Mouse (Mus musculus): Measurements from ENCODE around the gene Rasgrf1.

The Rasgrf1 gene

DNA sequence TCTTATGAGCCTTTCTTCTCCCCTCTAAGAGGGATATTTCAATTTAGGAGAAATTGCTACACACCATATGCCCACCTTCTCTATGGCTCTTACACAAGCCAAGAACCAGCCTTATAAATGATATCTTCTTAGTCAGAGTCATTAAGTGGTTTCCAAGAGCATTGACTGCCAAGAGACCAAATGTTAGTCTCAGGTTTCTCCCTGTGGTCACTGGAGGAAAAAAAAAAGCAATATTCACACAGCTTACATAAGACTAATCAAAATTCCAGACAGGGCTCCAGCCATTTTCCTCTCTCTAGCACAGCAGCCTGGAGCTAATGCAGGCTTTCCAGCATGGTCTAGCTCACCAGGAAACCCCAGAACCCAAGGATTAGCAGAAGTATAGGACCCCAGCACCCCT lies 3.1 kb upstream of the Rasgrf1 start:
- intact Hi-C loops (cut with DNase I), result no loop called here

DNA sequence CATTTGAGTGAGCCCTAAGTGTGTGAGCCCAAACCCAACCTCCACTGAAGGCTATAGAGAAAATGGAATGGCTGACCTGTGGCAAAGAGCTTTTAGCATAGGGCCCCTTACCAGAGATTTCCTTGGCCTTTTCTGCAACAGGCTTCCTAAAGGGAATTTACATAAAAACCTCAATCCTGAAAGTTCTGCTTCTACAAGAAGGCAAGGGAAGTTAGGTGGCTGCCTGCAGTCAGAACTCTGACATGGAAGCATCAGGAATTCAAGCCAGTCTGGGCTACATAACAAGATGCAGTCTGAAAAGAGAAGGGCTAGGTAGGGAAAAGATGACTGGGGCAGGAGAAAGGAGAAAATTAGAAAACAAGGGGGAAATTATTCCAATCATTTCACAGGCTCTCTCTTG lies 1.8 kb upstream of the Rasgrf1 start:
- intact Hi-C loops (cut with DNase I), result no loop called here

DNA sequence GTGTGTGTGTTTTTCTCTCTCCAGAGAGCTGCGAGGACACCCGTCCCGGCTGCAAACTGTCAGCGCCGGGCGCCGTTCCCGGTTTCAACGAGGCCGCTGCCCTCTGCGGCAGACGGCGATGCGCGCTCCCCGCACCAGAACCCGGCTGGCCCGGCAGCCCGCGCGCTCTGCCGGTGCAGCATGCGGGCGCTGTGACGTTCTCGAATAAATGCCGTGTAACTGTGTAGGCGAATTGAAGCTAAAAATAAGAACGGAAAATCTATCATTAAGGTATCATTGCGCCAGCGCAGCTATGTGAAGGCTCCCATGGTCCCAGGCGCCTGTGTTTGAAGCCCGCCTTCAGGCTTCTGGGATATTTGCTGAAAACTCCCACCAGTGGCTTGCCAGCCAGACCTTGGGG lies 1.1 kb upstream of the Rasgrf1 start:
- intact Hi-C loops (cut with DNase I), result no loop called here

DNA sequence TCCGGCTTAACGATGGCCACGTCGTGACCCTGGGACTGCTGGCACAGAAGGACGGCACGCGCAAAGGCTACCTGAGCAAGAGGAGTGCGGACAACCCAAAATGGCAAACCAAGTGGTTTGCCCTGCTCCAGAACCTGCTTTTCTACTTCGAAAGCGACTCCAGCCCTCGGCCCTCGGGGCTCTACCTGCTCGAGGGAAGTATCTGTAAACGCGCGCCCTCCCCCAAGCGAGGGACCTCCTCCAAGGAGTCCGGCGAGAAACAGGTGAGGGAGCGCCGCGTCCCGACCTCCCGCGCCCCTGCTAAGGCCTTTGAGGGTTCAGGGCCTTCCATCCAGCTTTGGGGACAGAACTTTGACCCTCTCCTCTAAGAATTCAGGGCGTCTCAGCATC lies 298 bp downstream of the Rasgrf1 start:
- intact Hi-C loops (cut with DNase I), result no loop called here

DNA sequence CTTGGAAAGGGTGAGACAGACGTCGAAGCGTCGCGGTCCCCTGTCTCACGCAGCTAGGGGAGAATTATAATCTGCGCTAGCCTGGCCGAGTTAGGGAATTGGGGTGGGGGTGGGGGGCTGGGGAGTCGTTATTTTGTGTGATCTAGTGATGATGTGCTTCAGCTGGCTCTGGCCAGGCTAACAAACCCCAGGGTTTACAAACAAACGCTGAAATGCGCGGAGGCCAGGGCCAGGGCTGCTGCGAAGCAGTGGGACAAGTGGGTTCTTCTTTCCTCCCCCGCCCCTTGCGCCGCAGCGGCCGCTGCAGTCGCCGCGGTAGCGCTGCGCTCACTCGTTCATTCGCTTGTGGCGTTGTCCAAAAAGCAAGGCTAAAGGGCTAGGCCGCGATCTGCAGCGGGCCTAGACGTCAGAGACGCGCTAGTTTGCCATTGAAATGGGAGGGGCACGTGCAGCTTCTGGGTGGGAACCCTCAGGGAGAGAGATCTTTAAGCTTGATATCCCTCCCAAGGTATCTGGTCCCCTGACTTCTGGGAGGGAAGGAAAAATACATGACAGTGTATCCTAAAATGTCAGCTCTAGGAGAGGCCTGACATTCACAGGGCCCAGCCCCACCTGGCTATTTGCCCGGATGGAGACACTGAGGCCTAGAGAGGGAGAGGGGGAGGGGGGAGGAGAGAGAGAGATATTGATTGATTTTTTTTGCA lies 1.2 kb downstream of the Rasgrf1 start:
- intact Hi-C loops (cut with DNase I), result no loop called here

DNA sequence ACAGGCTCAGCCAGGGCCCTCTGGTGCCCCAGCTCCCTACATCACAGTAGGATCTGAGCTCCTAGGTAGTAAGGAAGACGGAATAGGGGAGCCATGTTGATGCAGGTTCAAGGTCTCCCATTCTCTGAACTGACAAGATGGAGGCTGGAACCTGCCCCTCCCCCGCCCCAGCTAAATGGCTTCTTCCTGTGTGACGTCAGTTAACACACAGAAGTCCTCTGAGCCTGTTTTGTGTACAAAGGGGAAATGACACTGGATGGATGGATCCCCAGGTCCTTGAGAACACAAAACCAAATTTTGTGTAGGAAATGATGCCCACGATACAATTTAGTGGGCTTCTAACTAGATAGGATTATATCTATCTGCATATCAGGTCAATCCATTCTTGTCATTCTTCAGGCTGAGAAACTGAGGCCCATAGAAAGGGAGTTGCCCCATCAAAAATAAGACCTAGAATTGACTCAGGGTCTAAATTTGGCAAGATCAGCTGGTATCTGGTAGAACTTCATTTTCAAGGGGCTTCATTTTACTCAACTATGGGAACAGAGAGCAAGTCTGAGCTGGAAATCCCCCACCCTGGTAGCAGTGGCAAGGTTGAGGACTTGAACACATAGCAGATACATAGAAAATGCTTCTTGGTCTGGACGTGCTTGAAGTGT lies 2.3 kb downstream of the Rasgrf1 start:
- intact Hi-C loops (cut with DNase I), result no loop called here

DNA sequence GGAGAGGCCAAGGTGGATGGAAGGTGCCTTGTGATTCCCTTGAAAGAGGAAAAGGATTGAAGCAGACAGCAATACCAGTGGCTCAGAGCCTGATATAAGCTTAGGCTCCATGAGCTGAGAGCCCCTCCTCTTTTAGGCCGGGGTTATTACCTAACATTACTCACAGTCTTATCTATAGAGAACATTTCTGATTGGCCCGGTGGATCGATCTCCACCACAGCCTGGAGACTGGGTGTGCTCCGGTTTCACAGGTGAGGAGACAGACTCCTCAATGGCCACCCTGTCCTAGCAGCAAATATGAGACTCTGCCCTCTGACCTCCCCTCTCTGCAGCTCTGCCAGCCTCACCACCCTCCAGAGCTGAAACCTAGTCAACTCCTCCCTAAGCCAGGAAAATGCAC lies 3.4 kb downstream of the Rasgrf1 start:
- intact Hi-C loops (cut with DNase I), result no loop called here

DNA sequence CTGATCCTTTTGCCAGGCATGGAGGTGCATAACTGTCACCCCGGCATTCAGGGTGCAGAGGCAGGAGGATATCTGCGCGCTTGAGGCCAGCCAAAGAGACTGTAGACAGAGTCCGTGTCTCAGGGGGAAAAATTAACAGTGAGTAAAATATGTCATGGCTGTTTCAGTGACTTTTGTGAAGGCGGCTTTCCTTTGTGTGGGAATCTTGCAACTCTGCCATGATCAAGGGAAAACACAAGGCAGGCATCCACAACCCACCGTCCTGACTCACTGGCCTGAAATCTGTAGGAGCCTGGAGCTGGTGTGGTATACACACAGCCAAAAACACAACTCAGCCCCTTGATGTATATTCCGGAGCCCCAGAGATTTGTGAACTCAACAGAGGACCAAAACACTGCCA lies 6.8 kb downstream of the Rasgrf1 start:
- intact Hi-C loops (cut with DNase I), result loop anchor here (5.0 kb wide), 1 partner anchor 89 kb away; no protein-coding TSS in a partner anchor

DNA sequence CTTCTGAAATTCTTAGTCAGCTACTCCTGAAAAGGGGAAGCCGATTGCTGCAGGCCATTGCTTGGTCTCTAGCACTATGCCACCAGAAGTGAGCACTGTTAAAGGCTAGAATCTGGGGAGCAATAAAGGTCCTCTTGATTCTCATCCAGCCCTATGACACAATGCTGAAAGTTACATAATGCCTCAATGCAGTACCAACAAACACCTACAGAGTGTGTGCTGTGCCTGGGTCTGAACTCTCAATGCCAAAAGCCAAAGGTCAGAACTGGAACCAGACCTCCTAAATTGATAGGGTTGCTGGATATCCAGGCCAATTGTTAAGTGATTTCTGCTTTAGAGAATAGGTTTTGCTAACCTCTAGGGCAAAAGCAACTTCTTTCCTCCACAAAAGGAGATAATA lies 7.7 kb downstream of the Rasgrf1 start:
- intact Hi-C loops (cut with DNase I), result loop anchor here (5.0 kb wide), 1 partner anchor 90 kb away; no protein-coding TSS in a partner anchor

DNA sequence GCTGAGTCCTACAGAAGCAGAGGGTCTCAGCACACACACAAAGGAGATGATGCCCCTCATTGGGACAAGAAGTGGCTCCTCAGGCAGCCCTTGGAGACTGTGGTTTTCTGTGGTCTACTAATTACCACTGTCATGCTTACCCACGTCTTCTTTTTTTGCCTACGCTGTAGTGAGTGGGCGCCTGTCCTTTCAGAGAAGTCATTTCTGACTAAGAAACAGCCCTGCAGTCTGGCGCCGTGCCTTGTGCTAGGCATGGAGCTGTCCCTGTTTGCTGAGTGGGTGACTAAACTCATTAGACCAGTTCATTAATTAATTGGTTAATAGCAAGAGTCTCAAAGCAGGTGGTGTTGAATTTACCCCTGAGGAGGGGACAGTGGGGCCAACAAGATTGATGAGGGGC lies 9.1 kb downstream of the Rasgrf1 start:
- intact Hi-C loops (cut with DNase I), result loop anchor here (5.0 kb wide), 1 partner anchor 92 kb away; no protein-coding TSS in a partner anchor

DNA sequence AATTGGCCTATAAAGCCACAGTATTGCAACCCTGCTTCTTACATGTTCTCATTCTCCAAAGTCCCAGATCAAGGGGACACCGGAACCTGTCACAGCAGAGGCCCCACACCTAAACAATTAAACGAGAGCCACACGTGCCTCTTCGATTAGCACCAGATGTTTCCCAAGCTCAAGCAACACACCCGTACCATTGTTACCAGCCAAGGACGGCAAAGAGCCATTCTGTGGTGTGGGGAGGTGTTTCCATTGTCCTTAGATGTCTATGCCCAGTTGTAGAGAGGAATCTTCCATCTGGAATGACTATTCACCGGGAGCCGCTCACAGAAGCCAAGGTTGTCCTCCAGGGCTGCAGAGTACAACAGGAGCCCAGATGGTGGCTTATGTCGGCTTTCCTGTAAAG lies 11.4 kb downstream of the Rasgrf1 start:
- intact Hi-C loops (cut with DNase I), result no loop called here

DNA sequence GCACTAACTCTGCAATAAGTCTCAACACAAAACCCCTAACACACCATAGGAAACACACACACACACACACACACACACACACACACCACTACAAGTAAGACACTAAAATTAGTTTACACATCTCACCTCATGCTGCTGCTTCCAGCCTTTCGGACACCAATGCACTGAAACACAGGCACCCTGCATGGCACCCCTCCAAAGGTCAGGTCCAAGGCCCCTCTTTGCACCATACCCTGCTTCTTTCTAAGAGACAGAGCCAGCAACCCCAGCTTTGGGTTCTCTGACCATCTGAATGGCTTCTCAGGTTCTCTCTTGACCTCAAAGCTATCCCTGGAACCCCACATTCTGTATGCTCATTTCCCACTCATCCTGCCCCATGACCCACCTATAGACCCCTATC lies 13.0 kb downstream of the Rasgrf1 start:
- intact Hi-C loops (cut with DNase I), result no loop called here

DNA sequence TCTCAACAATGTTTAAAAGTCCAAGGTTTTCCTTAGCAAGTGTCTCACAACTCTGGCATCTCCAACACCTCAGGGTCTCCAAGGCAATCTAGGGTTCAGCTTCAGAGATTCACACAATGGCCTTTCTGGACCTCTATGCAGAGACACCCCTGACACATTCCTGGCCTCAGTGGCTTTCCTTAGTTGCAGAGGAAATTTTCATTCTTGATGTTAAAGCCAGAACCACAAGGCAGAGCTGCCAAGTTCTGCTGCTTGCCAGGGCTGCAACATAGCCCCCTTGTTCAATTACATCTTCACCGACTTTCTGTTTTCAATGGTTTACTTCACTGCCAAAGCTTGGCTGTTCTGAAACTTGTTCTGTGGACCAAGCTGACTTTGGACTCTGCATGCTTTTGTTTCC lies 15.1 kb downstream of the Rasgrf1 start:
- intact Hi-C loops (cut with DNase I), result no loop called here

DNA sequence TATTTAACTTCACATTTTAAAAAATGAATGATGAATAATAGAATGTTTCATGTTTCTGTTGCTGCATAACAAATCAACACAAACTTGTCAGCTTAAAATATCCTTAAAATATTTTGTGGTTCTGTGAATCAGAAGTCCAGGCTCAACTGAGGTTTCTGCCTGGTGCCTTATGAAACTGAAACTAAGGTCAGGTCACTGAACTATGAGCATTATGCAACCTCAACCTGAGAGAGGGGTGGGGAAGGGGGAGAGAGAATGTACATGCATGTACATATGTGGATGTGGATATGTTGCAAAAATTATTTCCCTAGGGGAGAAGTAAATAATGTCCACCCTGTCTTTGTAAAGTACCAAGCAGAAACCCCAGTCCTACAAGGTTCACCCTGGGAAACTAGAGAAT lies 18.8 kb downstream of the Rasgrf1 start:
- intact Hi-C loops (cut with DNase I), result no loop called here

DNA sequence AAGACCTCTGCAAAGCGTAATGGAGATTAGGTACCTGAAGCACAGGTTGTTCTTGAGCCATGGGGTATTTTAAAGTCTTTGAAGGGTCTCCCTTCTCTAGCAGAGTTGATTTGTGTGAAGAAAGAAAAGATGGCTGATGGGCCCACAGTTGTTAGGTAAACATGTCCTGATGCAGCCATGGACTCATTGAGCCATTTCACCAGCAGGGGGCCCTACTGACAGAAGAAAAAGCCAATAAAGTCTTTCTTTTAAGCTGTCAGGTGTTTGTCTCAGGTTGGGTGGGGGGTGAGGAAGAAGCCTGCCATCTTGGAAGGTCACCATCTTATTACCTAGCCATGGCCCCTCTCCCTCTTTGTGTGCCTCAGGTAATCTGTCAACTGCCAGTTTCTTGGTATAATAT lies 30.7 kb downstream of the Rasgrf1 start:
- intact Hi-C loops (cut with DNase I), result no loop called here

DNA sequence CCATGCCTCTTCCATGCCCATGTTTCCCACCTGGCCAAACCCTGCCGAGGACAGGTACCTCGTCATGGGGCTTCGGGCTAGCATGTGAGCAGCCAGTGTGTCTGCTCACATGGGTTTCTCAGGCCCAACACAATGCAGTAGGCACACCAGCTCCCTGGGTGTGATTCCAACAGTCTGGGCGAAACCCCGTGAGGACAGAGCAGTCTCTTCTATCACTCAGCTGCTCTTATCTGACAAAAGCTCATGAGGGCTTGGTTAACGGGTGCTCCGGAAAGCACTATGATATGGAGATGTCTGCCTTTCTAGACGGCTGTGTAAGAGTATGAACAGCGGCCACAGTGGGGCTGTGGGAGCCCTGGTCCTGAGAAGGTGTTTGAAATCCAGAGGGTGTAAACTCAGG lies 37.1 kb downstream of the Rasgrf1 start:
- intact Hi-C loops (cut with DNase I), result no loop called here

DNA sequence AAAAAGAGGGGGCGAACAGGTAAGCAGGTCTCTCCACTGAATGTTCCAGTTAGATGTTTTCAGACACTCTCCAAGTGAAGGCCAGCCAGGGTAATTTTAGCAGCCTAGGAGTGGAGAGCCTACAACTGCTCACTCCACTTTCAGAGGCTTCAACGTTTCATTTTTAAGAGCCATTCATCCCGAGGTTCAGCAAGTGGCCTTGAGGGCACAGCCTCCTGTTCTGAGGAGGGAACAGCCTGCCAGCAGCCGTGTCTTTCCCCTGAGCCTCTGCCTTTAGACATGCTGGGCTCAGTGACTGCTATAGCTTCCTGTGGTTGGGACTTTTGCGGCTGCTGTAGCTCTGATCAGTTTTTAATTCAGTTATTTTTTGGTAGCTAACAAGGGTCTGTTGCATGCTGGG lies 38.9 kb downstream of the Rasgrf1 start:
- intact Hi-C loops (cut with DNase I), result no loop called here

DNA sequence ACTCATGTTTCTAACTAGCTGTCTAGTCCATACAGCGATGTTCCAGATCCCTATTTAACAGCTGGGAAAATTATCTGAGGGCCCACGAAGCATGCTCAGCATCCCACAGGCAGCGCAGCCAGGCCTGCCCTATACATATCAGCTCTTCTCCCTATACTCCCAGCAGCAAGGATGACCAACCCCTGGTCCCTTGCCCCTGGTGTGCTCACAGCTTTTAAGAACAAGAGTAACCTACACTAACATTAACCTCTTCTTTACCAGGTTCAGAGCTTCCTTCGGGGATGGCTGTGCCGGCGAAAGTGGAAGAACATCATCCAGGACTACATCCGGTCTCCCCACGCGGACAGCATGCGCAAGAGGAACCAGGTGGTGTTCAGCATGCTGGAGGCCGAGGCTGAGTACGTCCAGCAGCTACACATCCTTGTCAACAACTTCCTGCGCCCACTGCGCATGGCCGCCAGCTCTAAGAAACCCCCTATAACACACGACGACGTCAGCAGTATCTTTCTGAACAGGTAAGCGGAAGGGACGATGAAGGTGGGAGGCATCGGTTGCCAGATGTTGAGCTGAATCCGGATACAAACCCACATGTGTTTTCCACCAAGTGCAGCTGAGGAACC lies 44.0 kb downstream of the Rasgrf1 start:
- intact Hi-C loops (cut with DNase I), result no loop called here

DNA sequence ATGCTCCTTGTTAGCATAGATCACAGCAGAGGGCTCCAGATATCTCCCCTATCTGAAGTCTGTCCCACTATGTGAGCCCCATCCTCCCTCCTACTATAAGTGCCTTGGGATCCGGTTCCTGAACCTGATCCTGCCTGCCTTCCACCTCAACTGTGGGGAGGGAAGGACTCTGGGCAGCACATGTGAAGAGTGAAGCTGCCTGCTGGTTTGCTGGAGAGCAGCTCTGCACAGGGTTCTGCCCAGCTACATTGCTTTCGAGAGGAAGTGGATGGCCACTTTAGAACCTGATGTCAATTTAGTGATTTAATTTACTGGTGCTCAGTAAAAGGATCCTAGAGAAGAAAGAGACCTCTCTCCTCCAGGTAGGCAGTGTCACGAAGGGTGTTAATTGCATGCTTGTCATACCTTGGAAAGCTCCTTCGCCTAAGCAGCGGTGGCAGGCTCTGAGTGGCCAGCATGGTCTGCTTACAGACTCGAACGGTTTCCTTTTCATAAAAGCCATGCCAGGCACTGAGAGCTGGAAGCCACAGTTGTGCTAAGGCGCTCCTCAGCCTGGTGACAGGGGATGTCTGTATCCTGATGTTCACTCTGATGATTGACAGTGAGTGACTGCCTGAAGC lies 45.3 kb downstream of the Rasgrf1 start:
- intact Hi-C loops (cut with DNase I), result no loop called here

DNA sequence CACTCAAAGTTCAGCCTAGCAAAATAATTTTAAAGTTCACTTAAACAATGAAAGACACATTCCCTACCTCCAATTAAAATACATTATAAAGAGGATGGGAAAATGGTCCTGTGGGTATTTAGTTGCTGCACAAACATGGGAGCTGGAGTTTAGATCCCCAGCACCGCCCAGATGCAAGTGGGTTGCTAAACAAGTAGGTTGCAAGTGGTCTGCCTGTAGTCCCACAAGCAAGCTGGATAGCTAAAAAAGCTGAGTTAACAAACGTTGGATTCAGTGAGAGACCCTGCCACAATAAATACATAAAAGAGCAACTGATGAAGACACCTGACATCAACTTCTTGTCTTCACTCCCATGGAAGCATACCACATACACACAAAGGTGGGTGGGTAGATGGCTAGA lies 49.3 kb downstream of the Rasgrf1 start:
- intact Hi-C loops (cut with DNase I), result no loop called here

DNA sequence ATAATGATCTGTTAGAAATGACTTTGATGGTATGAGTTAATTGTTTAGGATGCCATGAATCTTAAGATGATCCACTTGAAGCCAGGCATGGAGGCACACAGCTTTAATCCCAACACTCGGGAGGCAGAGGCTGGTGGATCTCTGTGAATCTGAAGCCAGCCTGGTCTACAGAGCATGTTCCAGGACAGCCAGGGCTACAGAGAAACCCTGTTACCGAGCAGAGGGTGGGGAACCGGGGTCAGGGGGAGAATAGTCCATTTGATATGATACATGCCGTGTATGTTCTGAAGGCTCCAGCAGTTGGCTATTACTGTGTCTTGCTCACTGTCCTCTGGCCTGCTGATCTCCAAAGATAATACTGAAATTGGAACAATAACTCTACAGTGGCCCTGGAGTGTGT lies 54.4 kb downstream of the Rasgrf1 start:
- intact Hi-C loops (cut with DNase I), result no loop called here

DNA sequence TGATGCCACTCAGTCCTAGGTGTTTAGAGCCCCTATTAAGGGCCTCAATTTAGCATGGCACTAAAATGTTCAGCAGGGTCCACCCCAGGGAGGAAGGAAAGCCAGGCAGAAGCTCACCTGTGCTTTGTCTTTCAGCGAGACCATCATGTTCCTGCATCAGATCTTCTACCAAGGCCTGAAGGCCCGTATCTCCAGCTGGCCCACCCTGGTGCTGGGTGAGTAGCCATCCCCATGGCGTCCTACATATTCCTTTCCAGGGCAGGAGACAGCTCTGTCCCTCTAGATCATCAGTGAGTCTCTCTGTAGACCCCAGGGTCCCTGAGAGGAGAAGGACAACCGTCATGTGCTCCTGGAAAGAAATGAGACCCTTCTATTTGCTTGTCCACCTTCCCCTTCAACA lies 58.0 kb downstream of the Rasgrf1 start:
- intact Hi-C loops (cut with DNase I), result no loop called here
